Mouse (Mus musculus): ENCODE results near the gene Plpp7. TPM values are rescaled to one million over a fixed set of nuclear protein-coding genes. Genes with fewer than 3 reads are reported as not detected.

The Plpp7 gene
- total RNA-seq (2012; rRNA removed): 7.3 and 7.6 TPM in 2 replicates
- polyA plus RNA-seq (2012; ENCODE audit: insufficient read depth in 1 of 2, insufficient read length in 2 of 2, low read depth in 1 of 2, low replicate concordance in 2 of 2, missing spikeins in 1 of 2): 10 to 100 TPM in 1 of 2 experiments, not detected in 1; 15.1 TPM

DNA sequence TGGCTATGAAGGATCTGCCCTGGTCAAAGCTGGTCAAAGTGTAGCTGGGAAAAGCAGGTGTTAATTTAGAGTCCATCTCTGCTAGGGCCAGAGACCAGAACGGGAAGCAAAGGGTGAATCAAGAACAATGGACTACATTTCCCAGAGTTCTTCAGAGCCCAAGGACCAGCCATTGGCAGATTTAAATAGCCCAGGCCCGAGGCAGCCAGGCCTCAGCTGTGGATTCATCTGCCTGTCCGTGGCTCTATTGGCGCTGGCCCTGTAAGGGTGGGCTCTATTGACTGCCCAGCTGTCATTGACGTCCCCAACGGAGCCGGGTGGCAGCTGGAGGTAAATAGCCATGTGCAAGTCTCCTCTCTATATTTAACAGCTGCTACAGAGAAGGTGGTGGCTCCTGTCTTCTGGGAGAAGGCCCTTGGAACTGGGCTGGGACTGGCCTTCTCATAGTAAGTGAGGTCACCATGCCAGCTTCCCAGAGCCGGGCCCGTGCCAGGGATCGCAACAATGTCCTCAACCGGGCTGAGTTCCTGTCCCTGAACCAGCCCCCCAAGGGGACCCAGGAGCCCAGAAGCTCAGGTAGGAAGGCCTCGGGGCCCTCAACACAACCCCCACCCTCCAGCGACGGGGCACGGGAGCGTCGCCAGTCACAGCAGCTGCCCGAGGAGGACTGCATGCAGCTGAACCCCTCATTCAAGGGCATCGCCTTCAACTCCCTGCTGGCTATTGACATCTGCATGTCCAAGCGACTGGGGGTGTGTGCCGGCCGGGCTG, at the start of gene Plpp7:
Gene Plpp7, plus strand, starts transcription at position 178 of the 771 bp plus-strand sequence.
- Histone ChIP-seq H3K27ac (ENCODE audit: control insufficient read depth, low read depth, low read length) (peak within 1 kb of the TSS; percentile 45), H3K4me3 (ENCODE audit: control insufficient read depth in 1 of 2, insufficient read depth in 1 of 2, low read depth in 2 of 2, low read length in 2 of 2) (peak within 1 kb of the TSS; percentile 66 to 85), H3K79me2 (ENCODE audit: control insufficient read depth, insufficient read depth, low read length, poor library complexity) (peaks cover 5% of the 10 kb centered on the region; the same call in 1 of the 2 replicates), H3K36me3 (ENCODE audit: control insufficient read depth in 1 of 2, insufficient read depth in 2 of 2, low read length in 2 of 2) (peaks cover 0 to 17% of the 10 kb centered on the region in 2 experiments; a peak in 2 of 4 replicates), H3K4me1 (ENCODE audit: control insufficient read depth in 1 of 2, insufficient read depth in 2 of 2, low read length in 2 of 2) (peaks cover 2 to 26% of the 10 kb centered on the region in 2 experiments), H3K9ac (ENCODE audit: control insufficient read depth, low read depth, low read length, poor library complexity, severe bottlenecking) (peak within 1 kb of the TSS; percentile 93), H3K9me3 (replicated peaks; ENCODE audit: insufficient read depth, low read length) (no peaks in the 10 kb centered on the region), H3K27me3 (ENCODE audit: control insufficient read depth in 1 of 2, insufficient read depth in 2 of 2, low read length in 2 of 2) (no peaks in the 10 kb centered on the region)
- DNase-seq (ENCODE audit: low read depth, low spot score): peak; percentile 78
- TF ChIP-seq RCOR1 (IDR thresholded peaks at IDR 0.05; ENCODE audit: low read depth, low read length): no peak
- no peak for TF ChIP-seq JUND (IDR thresholded peaks at IDR 0.05; ENCODE audit: low read depth, low read length)
- TF ChIP-seq RAD21 (IDR thresholded peaks at IDR 0.05; ENCODE audit: low read depth, low read length): no peak
- TF ChIP-seq USF1 (IDR thresholded peaks at IDR 0.05; ENCODE audit: low read depth, low read length): no peak
- no peak for TF ChIP-seq MYB (IDR thresholded peaks at IDR 0.05; ENCODE audit: low read depth, low read length)
- no peak for TF ChIP-seq TAL1 (IDR thresholded peaks at IDR 0.05; ENCODE audit: low read length)
- peak; percentile 56; the same call in 1 of the 2 replicates for TF ChIP-seq ELF1 (IDR thresholded peaks at IDR 0.05; ENCODE audit: low read depth, low read length)
- no peak for TF ChIP-seq ZMIZ1 (IDR thresholded peaks at IDR 0.05; ENCODE audit: low read depth, low read length)
- TF ChIP-seq MAX (IDR thresholded peaks at IDR 0.05; ENCODE audit: low read length): no peak
- TF ChIP-seq MEF2A (IDR thresholded peaks at IDR 0.05; ENCODE audit: extremely low read depth, insufficient replicate concordance, low read depth, low read length, poor library complexity, severe bottlenecking): 0 out of 2 replicates have a peak, but pooled peaks have one; percentile 32
- TF ChIP-seq ZKSCAN1 (IDR thresholded peaks at IDR 0.05; ENCODE audit: low read depth, low read length): no peak
- TF ChIP-seq NRF1 (IDR thresholded peaks at IDR 0.05; ENCODE audit: insufficient read depth, low read depth, low read length, poor library complexity, severe bottlenecking): no peak
- TF ChIP-seq EP300 (IDR thresholded peaks at IDR 0.05; ENCODE audit: low read depth in 1 of 2, low read length in 2 of 2): no peak
- peak; percentile 78 for TF ChIP-seq KAT2A (conservative IDR thresholded peaks at IDR 0.05; ENCODE audit: low read depth, low read length)
- TF ChIP-seq CHD1 (IDR thresholded peaks at IDR 0.05; ENCODE audit: low read depth, low read length): no peak
- no peak for TF ChIP-seq MAZ (IDR thresholded peaks at IDR 0.05; ENCODE audit: low read depth, low read length)
- peak in 1 of 2 experiments; percentile 41; a peak in 1 of 4 replicates for TF ChIP-seq POLR2A (IDR thresholded peaks at IDR 0.05; ENCODE audit: control insufficient read depth in 1 of 2, insufficient read depth in 1 of 2, low read depth in 1 of 2, low read length in 2 of 2, poor library complexity in 1 of 2)
- TF ChIP-seq HCFC1 (IDR thresholded peaks at IDR 0.05; ENCODE audit: low read depth, low read length): peak; percentile 97
- TF ChIP-seq UBTF (IDR thresholded peaks at IDR 0.05; ENCODE audit: borderline replicate concordance, insufficient read depth, low read depth, low read length): no peak
- TF ChIP-seq BHLHE40 (IDR thresholded peaks at IDR 0.05; ENCODE audit: borderline replicate concordance, low read depth, low read length): no peak
- TF ChIP-seq E2F4 (IDR thresholded peaks at IDR 0.05; ENCODE audit: borderline replicate concordance, low read depth, low read length): no peak
- TF ChIP-seq POLR2AphosphoS2 (IDR thresholded peaks at IDR 0.05; ENCODE audit: low read length): no peak
- TF ChIP-seq TBP (IDR thresholded peaks at IDR 0.05; ENCODE audit: low read depth, low read length): peak; percentile 36; the same call in 1 of the 2 replicates
- TF ChIP-seq CHD2 (IDR thresholded peaks at IDR 0.05; ENCODE audit: low read length): no peak
- TF ChIP-seq ETS1 (IDR thresholded peaks at IDR 0.05; ENCODE audit: low read depth, low read length): no peak
- TF ChIP-seq SMC3 (IDR thresholded peaks at IDR 0.05; ENCODE audit: low read depth, low read length): no peak
- peak; percentile 91 for TF ChIP-seq SIN3A (IDR thresholded peaks at IDR 0.05; ENCODE audit: low read length)
- TF ChIP-seq GABPA (IDR thresholded peaks at IDR 0.05; ENCODE audit: low read depth, low read length): no peak
- no peak for TF ChIP-seq ZNF384 (IDR thresholded peaks at IDR 0.05; ENCODE audit: low read depth, low read length)
- TF ChIP-seq MAFK (IDR thresholded peaks at IDR 0.05; ENCODE audit: borderline replicate concordance, low read depth, low read length): no peak
- TF ChIP-seq GATA1 (IDR thresholded peaks at IDR 0.05; ENCODE audit: low read depth, low read length): no peak
- TF ChIP-seq ZC3H11A (IDR thresholded peaks at IDR 0.05; ENCODE audit: low read depth, low read length): no peak
- no peak for TF ChIP-seq MYC (IDR thresholded peaks at IDR 0.05; ENCODE audit: low read depth, low read length)
- TF ChIP-seq USF2 (IDR thresholded peaks at IDR 0.05; ENCODE audit: borderline replicate concordance in 1 of 2, insufficient read depth in 1 of 2, low read depth in 1 of 2, low read length in 2 of 2): no peak
- peak; percentile 67 for TF ChIP-seq MXI1 (IDR thresholded peaks at IDR 0.05; ENCODE audit: low read depth, low read length)
- no peak for TF ChIP-seq NELFE (IDR thresholded peaks at IDR 0.05; ENCODE audit: low read depth, low read length)

Measured in MEL (cell line).